Mouse (Mus musculus) cerebellum, adult 2 months (tissue): Measurements from ENCODE around the gene Enho.

Experiments
- CTCF ChIP-seq: fragments of 200-500 bp; IDR thresholded peaks from 2 replicates; pipeline ENCODE4 v1.5.1; 2011; ENCODE audit warnings: low read depth, mild to moderate bottlenecking, control low read depth, low read length, moderate library complexity, borderline replicate concordance; ENCODE audit not compliant: insufficient read depth
- POLR2A ChIP-seq: fragments of 200-500 bp; IDR thresholded peaks from 2 replicates; pipeline ENCODE4 v1.6.1; 2011; ENCODE audit warnings: low read length, control low read depth, borderline replicate concordance; ENCODE audit not compliant: insufficient read depth

GRCm38 (mm10) chr4:41666646-41667045, 26.5 kb upstream of the Enho start:
- TF ChIP-seq CTCF: no peak
- no peak for TF ChIP-seq POLR2A
